21 mouse cellular contexts compared by ENCODE assay signal in genomic region chr9:25260411-25260810, GRCm38 (mm10).
"Had no signal": no experiment of that assay in that cellular context is flagged by ENCODE, and none has a peak within 500 bp of the region (broad histone marks: within the 10 kb centered on the region; RNA-seq: fewer than 3 reads in every experiment).

No protein-coding gene starts in this region.

- H3K27ac ChIP-seq: liver, embryonic 13.5 days; liver, embryonic 15.5 days; lung, embryonic 15.5 days; midbrain, embryonic 10.5 days; midbrain, embryonic 12.5 days; neural tube, embryonic 13.5 days; neural tube, embryonic 15.5 days had no signal

- DNase-seq: liver, embryonic 13.5 days; liver, postnatal 0 days; lung, adult 2 months; lung, postnatal 14 days; lung, postnatal 36 days; retina, postnatal 1 day; right cerebral cortex, adult 18-20 months; right cerebral cortex, postnatal 25 days; right cerebral cortex, postnatal 4 days; spleen, adult 18-20 months; thymus, adult 18-20 months; thymus, postnatal 14 days; thymus, postnatal 36 days had no signal

- H3K9me3 ChIP-seq: liver, embryonic 13.5 days; liver, embryonic 15.5 days; lung, embryonic 15.5 days; midbrain, embryonic 12.5 days; neural tube, embryonic 13.5 days; neural tube, embryonic 15.5 days had no signal

- H3K4me2 ChIP-seq: liver, embryonic 13.5 days; liver, embryonic 15.5 days; lung, embryonic 15.5 days; midbrain, embryonic 12.5 days; neural tube, embryonic 13.5 days; neural tube, embryonic 15.5 days had no signal

- H3K4me1 ChIP-seq: midbrain, embryonic 10.5 days; midbrain, embryonic 12.5 days; neural tube, embryonic 15.5 days had no signal

- H3K9ac ChIP-seq: liver, embryonic 13.5 days; liver, embryonic 15.5 days; liver, postnatal 0 days; lung, embryonic 15.5 days; midbrain, embryonic 12.5 days; neural tube, embryonic 13.5 days; neural tube, embryonic 15.5 days had no signal

- H3K36me3 ChIP-seq: midbrain, embryonic 12.5 days had no signal

- ATAC-seq: liver, postnatal 0 days; lung, postnatal 0 days had no signal

- H3K4me3 ChIP-seq: liver, embryonic 13.5 days; liver, embryonic 15.5 days; lung, embryonic 15.5 days; midbrain, embryonic 10.5 days; midbrain, embryonic 12.5 days; myocyte; neural tube, embryonic 13.5 days; neural tube, embryonic 15.5 days had no signal

- H3K27me3 ChIP-seq: liver, embryonic 13.5 days; liver, embryonic 15.5 days; lung, embryonic 15.5 days; midbrain, embryonic 12.5 days; neural tube, embryonic 13.5 days; neural tube, embryonic 15.5 days had no signal
